Mouse (Mus musculus) adrenal gland, postnatal 25 days (tissue): Measurements from ENCODE around the gene Msh3. TPM values are rescaled to one million over a fixed set of nuclear protein-coding genes. Genes with fewer than 3 reads are reported as not detected.
"Not testable (repeated sequence)": the region's sequence is repeated elsewhere in the genome, so short reads cannot be mapped to it uniquely, and the experiment has no call there.

Experiments
- DNase-seq: peaks from one replicate; pipeline ENCODE4 v3.0.0; 2021; ENCODE audit warnings: mixed read lengths
- long read RNA-seq: library from polyadenylated mRNA; stranded (forward); transcript quantifications from one replicate; pipeline ENCODE4 v2.0.0, GENCODE M21; 2021
- total RNA-seq: library from RNA; stranded (reverse); gene quantifications from 2 replicates; pipeline ENCODE4 v1.2.3, GENCODE M21; 2021

Msh3 gene
- 29.6 and 38.8 TPM in 2 replicates for total RNA-seq
- long read RNA-seq, partial matches to known transcripts: 2 of 14 reads
- long read RNA-seq, other reads (novel, unspliced or antisense): 7 of 14 reads

DNA sequence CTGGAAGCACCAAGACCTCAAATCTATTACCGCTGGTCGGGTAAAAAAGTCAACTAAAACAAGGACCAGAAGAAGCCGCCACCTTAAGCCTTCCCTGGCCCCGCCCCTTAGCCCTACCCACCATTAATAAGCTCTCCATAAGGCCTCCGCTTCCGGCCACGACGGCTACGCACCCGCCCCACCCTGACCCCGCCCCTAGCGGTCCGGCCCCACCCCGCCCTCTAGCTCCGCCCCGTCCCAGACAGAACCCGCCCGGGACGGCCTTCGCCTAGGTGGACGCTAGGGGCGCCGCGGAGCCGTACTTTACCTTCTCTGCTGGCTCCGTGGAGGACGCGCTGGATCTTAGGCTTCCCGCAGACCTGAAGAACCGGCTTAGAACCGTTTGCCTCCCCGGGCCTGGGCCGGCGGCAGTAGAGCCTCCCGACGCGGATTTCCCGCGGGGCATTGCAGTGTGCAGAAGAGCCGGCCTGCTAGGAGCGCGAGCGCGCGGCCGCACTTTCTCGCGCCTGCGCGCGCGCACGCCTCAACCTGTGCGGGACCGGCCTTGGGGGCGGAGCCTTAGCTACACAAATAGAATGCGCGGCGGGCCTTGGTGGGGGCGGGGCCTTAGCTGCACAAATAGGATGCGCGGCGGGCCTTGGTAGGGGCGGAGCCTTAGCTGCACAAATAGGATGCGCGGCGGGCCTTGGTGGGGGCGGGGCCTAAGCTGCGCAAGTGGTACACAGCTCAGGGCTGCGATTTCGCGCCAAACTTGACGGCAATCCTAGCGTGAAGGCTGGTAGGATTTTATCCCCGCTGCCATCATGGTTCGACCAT lies at the start of gene Msh3, which contains the start of gene Dhfr:
TSS of gene Msh3 (minus strand) at position 548 of the 816 bp plus-strand sequence.
TSS of gene Dhfr (plus strand) at position 271 of the 816 bp plus-strand sequence.
- peak; percentile 97 for DNase-seq

DNA sequence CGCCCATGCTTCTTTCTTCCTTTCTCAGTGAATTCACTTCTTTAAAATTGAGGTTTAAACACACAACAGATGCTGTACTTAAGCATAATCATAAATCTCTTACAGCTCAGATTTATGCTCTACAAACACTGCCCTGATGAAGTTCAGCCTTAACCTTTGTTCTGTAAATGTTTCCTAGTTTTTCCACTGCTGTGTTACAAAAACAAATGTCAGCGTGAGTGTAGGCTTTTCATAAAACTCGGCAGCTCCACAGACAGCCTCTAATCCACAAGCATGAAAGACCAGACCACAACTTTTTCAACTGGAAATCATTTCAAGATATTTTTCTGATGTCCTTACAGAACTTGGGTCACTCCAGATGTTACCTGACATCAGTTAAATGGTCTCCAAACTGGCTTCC lies 48.7 kb upstream of the Msh3 start:
- no peak for DNase-seq

DNA sequence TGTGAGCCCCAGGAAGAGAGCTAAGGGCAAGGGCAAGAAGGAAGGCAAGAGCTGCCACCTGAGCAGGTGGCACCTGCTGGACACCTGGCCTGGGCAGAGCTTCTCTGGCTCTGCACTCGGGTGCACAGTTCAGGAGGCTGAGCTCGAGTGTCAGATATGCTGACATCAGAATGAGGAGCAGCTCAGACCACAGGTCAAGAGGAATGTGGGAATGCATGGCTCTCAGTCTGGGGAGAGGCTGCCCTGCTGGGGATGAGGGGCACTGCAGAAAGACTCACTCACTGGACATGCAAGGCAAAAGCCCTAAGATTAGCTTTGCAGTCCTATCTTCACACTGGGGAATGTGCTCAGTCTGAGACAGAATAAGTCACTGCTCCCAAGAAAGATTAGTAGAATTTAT lies 47.3 kb upstream of the Msh3 start:
- DNase-seq: no peak

- peak; percentile 8 for DNase-seq
These were observed 43.9 kb upstream of the Msh3 start for GRCm38 (mm10) chr13:92398491-92399384.

- no peak for DNase-seq
These were observed 38.4 kb upstream of the Msh3 start for GRCm38 (mm10) chr13:92393047-92393661.

DNA sequence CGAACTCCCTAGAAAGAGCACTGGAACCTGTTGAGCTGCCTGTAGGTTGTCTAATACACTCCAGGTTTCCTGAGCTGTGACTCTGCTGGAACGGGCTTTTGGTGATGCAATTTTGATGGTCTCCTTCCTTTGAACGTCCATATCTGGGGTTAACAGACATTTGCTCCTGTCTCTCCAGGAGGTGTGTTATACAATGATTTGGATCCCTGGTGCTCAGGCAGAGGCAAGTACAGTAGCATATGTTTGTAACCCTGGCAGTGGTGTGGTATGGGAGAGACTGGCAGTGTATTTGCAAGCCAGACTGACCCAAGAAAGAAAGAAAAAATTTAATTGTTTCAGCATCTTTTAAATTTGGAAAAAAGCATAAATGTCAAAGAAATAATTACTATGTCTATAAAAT lies 32.6 kb upstream of the Msh3 start:
- DNase-seq: no peak

DNA sequence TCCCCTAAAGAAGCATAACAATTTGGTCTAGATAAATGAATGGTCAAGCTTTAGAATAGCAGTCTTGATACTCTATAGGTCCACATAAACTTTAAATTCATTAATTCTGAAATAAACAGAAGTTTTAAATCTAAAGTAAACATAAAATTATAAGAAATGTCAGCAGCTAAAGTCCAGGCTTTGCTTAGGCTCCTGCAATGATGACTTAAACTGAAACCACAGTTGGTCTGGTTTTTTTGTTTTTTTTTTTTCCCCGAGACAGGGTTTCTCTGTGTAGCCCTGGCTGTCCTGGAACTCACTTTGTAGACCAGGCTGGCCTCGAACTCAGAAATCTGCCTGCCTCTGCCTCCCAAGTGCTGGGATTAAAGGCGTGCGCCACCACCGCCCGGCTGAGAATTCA lies 16.7 kb upstream of the Msh3 start:
- not testable (repeated sequence) for DNase-seq

- DNase-seq: no peak
These were observed 16.0 kb upstream of the Msh3 start for GRCm38 (mm10) chr13:92370811-92371210.

- no peak for DNase-seq
These were observed 10.5 kb upstream of the Msh3 start for GRCm38 (mm10) chr13:92365312-92365711.

DNA sequence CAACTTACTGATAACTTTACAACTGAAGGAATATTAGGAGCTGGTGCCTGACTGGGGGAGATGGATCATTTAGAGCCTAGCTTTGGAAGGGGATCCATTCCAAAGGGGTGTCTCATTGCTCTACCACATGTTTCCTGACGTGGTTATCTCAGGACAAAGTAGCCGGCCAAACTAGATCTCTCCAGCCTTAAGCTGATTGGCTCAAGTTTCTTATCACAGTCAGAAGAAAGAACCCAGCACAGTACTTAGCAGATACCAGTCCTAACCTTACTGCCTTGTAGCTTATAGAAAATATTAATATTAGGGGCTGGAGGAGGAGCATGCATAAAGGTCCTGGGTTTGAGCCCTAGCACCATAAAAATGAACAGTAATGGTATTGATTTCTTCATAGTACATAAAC lies 6.8 kb upstream of the Msh3 start:
- no peak for DNase-seq

- no peak for DNase-seq
These were observed 2.8 kb upstream of the Msh3 start for GRCm38 (mm10) chr13:92357644-92358043.

DNA sequence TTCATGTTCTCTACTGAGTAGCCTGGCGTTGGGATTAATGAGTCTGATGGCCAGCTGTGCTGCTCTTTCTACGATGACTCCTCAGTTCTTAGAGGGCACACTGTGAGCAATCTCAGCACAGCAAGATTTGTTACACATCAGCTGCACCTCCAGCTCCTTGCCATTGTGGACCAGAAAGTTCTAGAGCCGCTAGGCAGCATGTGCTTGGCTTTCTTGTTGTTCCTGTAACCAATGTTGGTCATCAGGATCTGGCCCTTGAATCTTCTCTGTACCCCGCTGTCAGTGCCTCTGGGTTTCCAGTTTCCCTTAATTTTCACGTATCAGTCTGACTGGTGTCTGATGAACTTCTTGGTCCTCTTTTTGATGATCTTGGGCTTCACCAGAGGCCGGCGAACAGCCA lies 1.6 kb upstream of the Msh3 start:
- no peak for DNase-seq

- no peak for DNase-seq
These were observed 455 bp upstream of the Msh3 start for GRCm38 (mm10) chr13:92355272-92355643.

- no peak for DNase-seq
These were observed 847 bp downstream of the Msh3 start for GRCm38 (mm10) chr13:92353956-92354355.

GRCm38 (mm10) chr13:92351100-92351499 lies 3.7 kb downstream of the Msh3 start:
- DNase-seq: no peak

DNA sequence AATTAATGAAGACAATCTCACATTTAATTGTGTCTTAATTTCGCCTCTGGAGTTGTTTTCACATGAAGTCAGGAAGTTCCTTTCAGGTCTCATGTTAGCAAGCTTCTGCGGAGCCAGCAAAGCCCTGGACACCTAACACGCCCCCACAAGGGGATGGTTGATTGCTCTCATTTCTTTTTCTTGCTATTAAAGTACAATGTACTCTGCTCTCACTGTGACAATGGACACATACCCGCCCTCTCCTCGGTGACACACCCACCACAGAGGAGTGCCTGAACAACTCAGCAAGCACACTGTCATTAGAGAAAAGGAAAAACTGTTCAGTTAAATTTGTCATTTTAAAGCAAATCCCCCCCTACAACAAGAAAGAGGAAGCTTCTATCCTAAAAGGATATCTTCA lies 8.5 kb downstream of the Msh3 start:
- no peak for DNase-seq

DNA sequence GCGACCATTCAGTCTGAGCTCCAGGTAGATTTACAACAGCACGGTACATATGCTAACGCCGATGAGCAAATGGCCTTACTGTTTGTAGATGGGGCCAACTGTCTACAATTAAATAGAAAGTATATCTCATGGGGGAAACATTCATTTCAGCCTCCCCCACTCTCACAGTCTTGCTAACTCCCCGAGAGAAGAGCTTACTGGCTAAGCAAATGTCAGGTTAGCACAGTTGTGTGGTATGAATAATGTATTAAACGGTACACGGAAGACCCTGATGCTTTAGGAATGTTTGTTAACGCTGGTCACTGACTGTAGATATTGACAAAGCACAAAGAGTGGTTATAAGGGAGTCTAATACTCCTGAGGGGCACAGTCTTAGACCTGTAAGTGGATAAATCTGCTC lies 10.8 kb downstream of the Msh3 start:
- DNase-seq: no peak

DNA sequence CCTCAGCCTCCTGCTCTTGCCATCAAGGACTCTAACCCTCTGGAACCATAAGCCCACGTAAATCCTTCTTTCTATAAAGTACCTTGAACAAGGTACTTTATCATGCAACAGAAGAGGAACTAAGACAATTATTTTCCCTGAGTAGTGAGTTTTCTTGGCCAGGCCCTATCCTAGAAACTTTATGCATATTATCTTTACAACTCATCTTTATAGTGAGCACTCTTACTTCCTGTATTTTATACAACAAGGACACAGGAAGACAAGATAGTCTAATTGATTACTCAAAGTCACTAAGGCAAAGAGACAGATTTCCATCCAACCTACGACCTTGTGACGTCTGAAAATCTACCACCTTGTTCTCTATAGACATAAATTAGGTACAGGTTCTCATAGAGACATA lies 15.0 kb downstream of the Msh3 start:
- DNase-seq: no peak

DNA sequence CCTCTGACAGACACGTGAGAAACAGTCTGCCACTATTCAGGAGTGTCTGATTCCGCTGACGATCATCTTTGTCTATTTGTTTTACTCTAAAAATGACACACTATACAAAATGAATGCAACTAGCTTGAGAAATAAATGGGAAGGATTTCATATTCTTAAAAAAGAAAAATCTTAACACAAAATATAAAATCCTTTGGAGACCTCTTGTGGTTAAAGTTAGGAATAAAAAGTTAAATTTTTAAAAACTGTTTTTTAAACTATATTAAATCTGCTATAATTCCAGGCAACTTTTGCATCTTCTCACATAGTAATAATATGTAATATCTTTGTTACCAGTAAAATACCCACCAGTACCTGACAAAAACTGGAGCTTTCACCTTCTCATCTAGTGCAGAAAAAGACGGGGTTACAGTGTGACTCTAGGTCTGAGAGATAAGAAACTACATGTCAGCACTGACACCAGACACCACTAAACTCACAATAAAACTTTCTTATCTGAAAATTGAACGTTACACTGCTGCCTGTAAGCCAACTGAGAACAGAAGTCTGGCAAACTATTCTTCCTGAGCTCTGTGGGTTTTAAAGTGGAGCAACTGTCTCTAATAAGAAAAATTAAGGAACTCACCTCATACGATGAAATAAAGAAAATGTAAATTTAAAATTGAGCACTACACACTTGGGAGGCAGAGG lies 16.9 kb downstream of the Msh3 start:
- DNase-seq: no peak

- DNase-seq: no peak
These were observed 17.9 kb downstream of the Msh3 start for GRCm38 (mm10) chr13:92336857-92337256.

DNA sequence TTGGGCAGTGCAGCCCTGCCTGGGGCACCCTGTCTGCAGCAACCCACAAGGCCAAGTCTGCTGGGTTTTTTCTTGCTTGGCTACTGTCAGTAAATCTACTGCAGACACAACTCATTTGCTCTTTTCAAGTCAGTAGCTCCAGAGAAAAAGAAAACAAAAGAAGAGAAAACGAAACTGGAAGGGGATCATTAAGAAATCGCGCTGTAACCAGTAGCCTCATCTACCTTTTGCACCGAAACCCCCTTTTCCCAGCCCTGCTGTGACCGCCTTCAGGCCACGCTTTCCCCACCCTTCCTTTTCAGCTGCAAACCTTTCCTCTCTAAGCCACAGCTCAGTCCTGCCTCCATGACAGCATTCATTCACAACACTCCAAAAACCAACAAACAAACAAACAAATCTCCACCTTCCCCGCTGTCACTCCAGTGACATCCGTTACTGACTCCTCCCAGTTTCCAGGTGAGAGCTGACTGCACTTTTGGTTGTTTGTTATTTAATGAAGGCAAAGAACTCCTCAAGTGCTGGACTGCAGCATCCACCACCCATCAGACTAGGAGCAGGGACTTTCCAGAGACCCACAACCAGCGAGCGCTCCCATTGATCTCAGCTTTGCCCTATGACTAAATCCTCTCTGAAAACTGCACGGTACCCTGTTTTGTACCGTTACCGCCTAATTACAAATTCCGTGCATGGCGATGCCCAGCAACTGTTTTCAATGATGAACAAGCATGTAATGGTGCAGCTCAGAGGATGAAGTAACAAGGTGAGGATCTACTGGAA lies 22.5 kb downstream of the Msh3 start:
- DNase-seq: no peak
